9 mouse cellular contexts compared by ENCODE assay signal in genomic region chr7:46397732-46398333, GRCm38 (mm10). TPM values are rescaled to one million over a fixed set of nuclear protein-coding genes. Genes with fewer than 3 reads are reported as not detected.
DNase-seq lines count a peak whose midpoint lies in the region; ATAC-seq lines count a peak whose summit lies in the region.
"Had no signal": no experiment of that assay in that cellular context is flagged by ENCODE, and none has a peak within 500 bp of the region (broad histone marks: within the 10 kb centered on the region; RNA-seq: fewer than 3 reads in every experiment).

No protein-coding gene starts in this region.

- no peak for DNase-seq in lung, adult 18-20 months
- DNase-seq in embryonic facial prominence, embryonic 10.5 days (ENCODE audit: low spot score), result peak; percentile 15
- DNase-seq in hindbrain, embryonic 11.5 days (ENCODE audit: low spot score), result peak; percentile 64
- DNase-seq in adrenal gland, adult 8-10 months, result no peak
- no peak for DNase-seq in kidney, postnatal 14 days
- DNase-seq: kidney, adult 9 months had no signal

- peak overlapping the region; percentile 46 for H3K4me3 ChIP-seq in lung, embryonic 15.5 days
- H3K4me3 ChIP-seq in embryonic facial prominence, embryonic 10.5 days, result peak overlapping the region; percentile 66
- H3K4me3 ChIP-seq in hindbrain, embryonic 11.5 days (ENCODE audit: low read depth, low read length), result peak overlapping the region; percentile 63
- H3K4me3 ChIP-seq in neural tube, embryonic 13.5 days, result peak overlapping the region; percentile 86

- H3K9me3 ChIP-seq in lung, embryonic 15.5 days, result no peaks in the 10 kb centered on the region
- no peaks in the 10 kb centered on the region for H3K9me3 ChIP-seq in embryonic facial prominence, embryonic 10.5 days
- no peaks in the 10 kb centered on the region for H3K9me3 ChIP-seq in hindbrain, embryonic 11.5 days (ENCODE audit: control insufficient read depth, low read length)
- no peaks in the 10 kb centered on the region for H3K9me3 ChIP-seq in neural tube, embryonic 13.5 days

- no peak overlapping the region for H3K27ac ChIP-seq in lung, embryonic 15.5 days
- H3K27ac ChIP-seq in embryonic facial prominence, embryonic 10.5 days (replicated peaks), result no peak overlapping the region
- no peak overlapping the region for H3K27ac ChIP-seq in hindbrain, embryonic 11.5 days (ENCODE audit: low read depth, low read length)
- no peak overlapping the region for H3K27ac ChIP-seq in neural tube, embryonic 13.5 days (replicated peaks)

- H3K4me1 ChIP-seq in lung, embryonic 15.5 days, result peaks cover 15% of the 10 kb centered on the region
- H3K4me1 ChIP-seq in embryonic facial prominence, embryonic 10.5 days, result peaks cover 30% of the 10 kb centered on the region
- peaks cover 4% of the 10 kb centered on the region for H3K4me1 ChIP-seq in hindbrain, embryonic 11.5 days (replicated peaks; ENCODE audit: control insufficient read depth, insufficient read depth, low read length)
- peaks cover 62% of the 10 kb centered on the region for H3K4me1 ChIP-seq in neural tube, embryonic 13.5 days (replicated peaks)

- ATAC-seq in lung, embryonic 15.5 days (ENCODE audit: borderline replicate concordance, extremely low read depth, low FRiP score, low TSS enrichment), result no peak
- no peak for ATAC-seq in hindbrain, embryonic 11.5 days (ENCODE audit: low FRiP score)
- no peak for ATAC-seq in neural tube, embryonic 13.5 days (ENCODE audit: low read depth)
- no peak for ATAC-seq in activated CD4-positive, CD25-positive, alpha-beta regulatory T cell, adult 4 months

- no peaks in the 10 kb centered on the region for H3K36me3 ChIP-seq in lung, embryonic 15.5 days
- no peaks in the 10 kb centered on the region for H3K36me3 ChIP-seq in embryonic facial prominence, embryonic 10.5 days (replicated peaks)
- no peaks in the 10 kb centered on the region for H3K36me3 ChIP-seq in hindbrain, embryonic 11.5 days (ENCODE audit: control insufficient read depth, insufficient read depth, low read length)
- H3K36me3 ChIP-seq in neural tube, embryonic 13.5 days, result no peaks in the 10 kb centered on the region

- H3K4me2 ChIP-seq in lung, embryonic 15.5 days, result peak overlapping the region; percentile 88
- H3K4me2 ChIP-seq in hindbrain, embryonic 11.5 days (replicated peaks; ENCODE audit: low read depth, low read length), result peak overlapping the region; percentile 93
- peak overlapping the region; percentile 65 for H3K4me2 ChIP-seq in neural tube, embryonic 13.5 days

- 10% methylated on average over 70 of the region's 70 CpGs for WGBS in lung, embryonic 15.5 days
- WGBS in embryonic facial prominence, embryonic 10.5 days, result 12% methylated on average over 70 of the region's 70 CpGs
- 11% methylated on average over 70 of the region's 70 CpGs for WGBS in hindbrain, embryonic 11.5 days
- 11% methylated on average over 70 of the region's 70 CpGs for WGBS in neural tube, embryonic 13.5 days

- H3K9ac ChIP-seq in lung, embryonic 15.5 days, result no peak overlapping the region
- peak overlapping the region; percentile 75; the same call in 1 of the 2 replicates for H3K9ac ChIP-seq in hindbrain, embryonic 11.5 days (ENCODE audit: low read depth, low read length)
- H3K9ac ChIP-seq in neural tube, embryonic 13.5 days, result peak overlapping the region; percentile 96

- H3K27me3 ChIP-seq in lung, embryonic 15.5 days, result peaks cover 73% of the 10 kb centered on the region
- H3K27me3 ChIP-seq in embryonic facial prominence, embryonic 10.5 days (replicated peaks; ENCODE audit: low read depth, poor library complexity, severe bottlenecking), result peaks cover 92% of the 10 kb centered on the region
- peaks cover 53% of the 10 kb centered on the region for H3K27me3 ChIP-seq in hindbrain, embryonic 11.5 days (ENCODE audit: control insufficient read depth, insufficient read depth, low read length)
- peaks cover 57% of the 10 kb centered on the region for H3K27me3 ChIP-seq in neural tube, embryonic 13.5 days

RNA-seq across cellular contexts. Expression of gene Kcnc1, which starts 1.5 kb away (rescaled TPM):
- 0.24 and 0.37 TPM in 2 replicates for polyA plus RNA-seq in lung, embryonic 15.5 days (2015; fragmentation: Nextera tagmentation; extraction: Ambion mirVana)
- polyA plus RNA-seq in embryonic facial prominence, embryonic 10.5 days (2016; fragmentation: Nextera tagmentation; extraction: Ambion mirVana), result 0.58 and 0.69 TPM in 2 replicates
- polyA plus RNA-seq in hindbrain, embryonic 11.5 days (2014; fragmentation: Nextera tagmentation; extraction: Ambion mirVana), result 1.7 and 3.1 TPM in 2 replicates
- 8.5 and 12.2 TPM in 2 replicates for polyA plus RNA-seq in neural tube, embryonic 13.5 days (2015; fragmentation: Nextera tagmentation; extraction: Ambion mirVana)
- under 1 TPM; 0.70 to 0.87 (median 0.77) TPM for total RNA-seq in adrenal gland, adult 8-10 months (2022)
- polyA plus RNA-seq in activated CD4-positive, CD25-positive, alpha-beta regulatory T cell, adult 4 months (2017; shearing (Covaris generic)), result not detected

RNA-seq across cellular contexts. Expression of gene Myod1, which starts 21.6 kb away (rescaled TPM):
- polyA plus RNA-seq in lung, embryonic 15.5 days (2015; fragmentation: Nextera tagmentation; extraction: Ambion mirVana), result 0.12 and 0.28 TPM in 2 replicates
- polyA plus RNA-seq in embryonic facial prominence, embryonic 10.5 days (2016; fragmentation: Nextera tagmentation; extraction: Ambion mirVana), result 0.62 and 2.0 TPM in 2 replicates
- polyA plus RNA-seq in hindbrain, embryonic 11.5 days (2014; fragmentation: Nextera tagmentation; extraction: Ambion mirVana), result 1.2 and 3.2 TPM in 2 replicates
- 2.2 and 8.1 TPM in 2 replicates for polyA plus RNA-seq in neural tube, embryonic 13.5 days (2015; fragmentation: Nextera tagmentation; extraction: Ambion mirVana)
- total RNA-seq in adrenal gland, adult 8-10 months (2022), result not detected
- polyA plus RNA-seq in activated CD4-positive, CD25-positive, alpha-beta regulatory T cell, adult 4 months (2017; shearing (Covaris generic)), result not detected

Comparison
In these comparisons a context has a peak if more than half of its experiments do, and no peak if none do; other contexts are left out.
1. DNase-seq: peak in embryonic facial prominence, embryonic 10.5 days (single experiment) and hindbrain, embryonic 11.5 days (single experiment); none in lung, adult 18-20 months (0 of 2), adrenal gland, adult 8-10 months (single experiment) and kidney, postnatal 14 days (single experiment).
2. Peak in every context shown above with its lines, with median percentiles within 50 percentile points of each other: H3K4me2 ChIP-seq and H3K4me3 ChIP-seq.